In genomic region chr7:49246240-49246578, GRCm38 (mm10) we compare ENCODE assay signal across 8 mouse cellular contexts.
A peak's percentile ranks its signal among the peaks of the same experiment; 100 is the strongest.
DNase-seq lines count a peak whose midpoint lies in the region; ATAC-seq and TF ChIP-seq lines count a peak whose summit lies in the region.

No protein-coding gene starts in this region.

- peaks cover 11% of the 10 kb centered on the region; the same call in 1 of the 2 replicates for H3K4me1 ChIP-seq in lung, adult 2 months (ENCODE audit: control insufficient read depth, insufficient read depth, low read length)
- peaks cover 56% of the 10 kb centered on the region for H3K4me1 ChIP-seq in embryonic facial prominence, embryonic 15.5 days
- peaks cover 6% of the 10 kb centered on the region; the same call in 1 of the 2 replicates for H3K4me1 ChIP-seq in limb, embryonic 11.5 days (ENCODE audit: control insufficient read depth, insufficient read depth, low read length)
- H3K4me1 ChIP-seq in neural tube, embryonic 15.5 days: peaks cover 56% of the 10 kb centered on the region

- peak overlapping the region; percentile 78 for H3K4me3 ChIP-seq in lung, adult 2 months (replicated peaks; ENCODE audit: extremely low read depth, low read depth, low read length)
- peak overlapping the region; percentile 63 for H3K4me3 ChIP-seq in embryonic facial prominence, embryonic 15.5 days (replicated peaks)
- H3K4me3 ChIP-seq in limb, embryonic 11.5 days (ENCODE audit: low read depth, low read length): peak overlapping the region; percentile 46
- H3K4me3 ChIP-seq in neural tube, embryonic 15.5 days (replicated peaks): peak overlapping the region; percentile 57

- no peaks in the 10 kb centered on the region for H3K9me3 ChIP-seq in embryonic facial prominence, embryonic 15.5 days (replicated peaks)
- no peaks in the 10 kb centered on the region for H3K9me3 ChIP-seq in limb, embryonic 11.5 days (ENCODE audit: control insufficient read depth, low read length)
- no peaks in the 10 kb centered on the region for H3K9me3 ChIP-seq in neural tube, embryonic 15.5 days (replicated peaks)

- H3K27me3 ChIP-seq in embryonic facial prominence, embryonic 15.5 days: peaks cover 26% of the 10 kb centered on the region
- peaks cover 32% of the 10 kb centered on the region for H3K27me3 ChIP-seq in limb, embryonic 11.5 days (ENCODE audit: control insufficient read depth, insufficient read depth, low read length)
- peaks cover 3% of the 10 kb centered on the region; the same call in 1 of the 2 replicates for H3K27me3 ChIP-seq in neural tube, embryonic 15.5 days (replicated peaks)

- no peak for TF ChIP-seq CTCF in lung, adult 2 months (IDR thresholded peaks at IDR 0.05; ENCODE audit: insufficient read depth, low read length)

- ATAC-seq in embryonic facial prominence, embryonic 15.5 days (ENCODE audit: insufficient number of reproducible peaks, low FRiP score, low TSS enrichment, low read depth): no peak
- ATAC-seq in limb, embryonic 11.5 days (ENCODE audit: insufficient number of reproducible peaks, low FRiP score, low TSS enrichment, low read depth): no peak
- ATAC-seq in neural tube, embryonic 15.5 days (ENCODE audit: low FRiP score): no peak

- H3K4me2 ChIP-seq in embryonic facial prominence, embryonic 15.5 days (replicated peaks): peak overlapping the region; percentile 99
- H3K4me2 ChIP-seq in limb, embryonic 11.5 days (ENCODE audit: low read depth, severe bottlenecking): peak overlapping the region; percentile 99
- H3K4me2 ChIP-seq in neural tube, embryonic 15.5 days: peak overlapping the region; percentile 93

- no peak for DNase-seq in lung, adult 2 months
- no peak for DNase-seq in lung, postnatal 4 days
- DNase-seq in limb, embryonic 11.5 days (ENCODE audit: low spot score): no peak
- no peak for DNase-seq in cerebellum, adult 11-12 months
- DNase-seq in natural killer cell, adult 2 months (ENCODE audit: low spot score in 2 of 2): no peak
- DNase-seq in layer of hippocampus, adult 11-12 months (ENCODE audit: low spot score): no peak

- H3K9ac ChIP-seq in embryonic facial prominence, embryonic 15.5 days: peak overlapping the region; percentile 45
- H3K9ac ChIP-seq in limb, embryonic 11.5 days (ENCODE audit: low read length): peak overlapping the region; percentile 22; the same call in 1 of the 2 replicates
- H3K9ac ChIP-seq in neural tube, embryonic 15.5 days (replicated peaks): peak overlapping the region; percentile 75

- TF ChIP-seq POLR2A in lung, adult 2 months (IDR thresholded peaks at IDR 0.05; ENCODE audit: borderline replicate concordance, extremely low read depth, low read depth, low read length): no peak; the same call in 1 of the 2 replicates

- 0 out of 2 replicates have a peak overlapping the region, but pooled peaks have one; percentile 63 for H3K27ac ChIP-seq in embryonic facial prominence, embryonic 15.5 days (replicated peaks)
- H3K27ac ChIP-seq in limb, embryonic 11.5 days (replicated peaks; ENCODE audit: low read depth, low read length): no peak overlapping the region
- H3K27ac ChIP-seq in neural tube, embryonic 15.5 days (replicated peaks): peak overlapping the region; percentile 89

- no peaks in the 10 kb centered on the region for H3K36me3 ChIP-seq in embryonic facial prominence, embryonic 15.5 days
- no peaks in the 10 kb centered on the region for H3K36me3 ChIP-seq in limb, embryonic 11.5 days (ENCODE audit: control insufficient read depth, insufficient read depth, low read length)
- no peaks in the 10 kb centered on the region for H3K36me3 ChIP-seq in neural tube, embryonic 15.5 days

- under 1% methylated on average over 31 of the region's 31 CpGs for WGBS in lung, adult 2 months
- under 1% methylated on average over 31 of the region's 31 CpGs for WGBS in embryonic facial prominence, embryonic 15.5 days
- under 1% methylated on average over 31 of the region's 31 CpGs for WGBS in limb, embryonic 11.5 days
- WGBS in neural tube, embryonic 15.5 days: 0% methylated on average over 31 of the region's 31 CpGs

Comparison
In these comparisons a context has a peak if more than half of its experiments do, and no peak if none do; other contexts are left out.
1. H3K9ac ChIP-seq: peak in every context shown above with its lines; median percentile 75 in neural tube, embryonic 15.5 days; 45 in embryonic facial prominence, embryonic 15.5 days; 22 in limb, embryonic 11.5 days.